Mouse (Mus musculus): ENCODE data around the gene Efna5.

- TF ChIP-seq CTCF (conservative IDR thresholded peaks at IDR 0.05; ENCODE audit: insufficient read depth, insufficient read length, low read depth, low read length) (no peak), POLR2A (IDR thresholded peaks at IDR 0.05; ENCODE audit: low read depth, low read length) (no peak)
These were observed 18.7 kb downstream of the Efna5 start for GRCm38 (mm10) chr17:62862298-62862999.
